ENCODE assay signal across 19 mouse cellular contexts in genomic region chr14:120342321-120342720, GRCm38 (mm10).
DNase-seq lines count a peak whose midpoint lies in the region; ATAC-seq and TF ChIP-seq lines count a peak whose summit lies in the region.
"Had no signal": no experiment of that assay in that cellular context is flagged by ENCODE, and none has a peak within 500 bp of the region (broad histone marks: within the 10 kb centered on the region; RNA-seq: fewer than 3 reads in every experiment).

No protein-coding gene starts in this region.

- no peak overlapping the region for H3K4me3 ChIP-seq in heart, adult 2 months
- no peak overlapping the region for H3K4me3 ChIP-seq in heart, embryonic 12.5 days
- no peak overlapping the region for H3K4me3 ChIP-seq in intestine, embryonic 15.5 days (replicated peaks)
- no peak overlapping the region for H3K4me3 ChIP-seq in stomach, embryonic 15.5 days (replicated peaks)
- H3K4me3 ChIP-seq in forebrain, embryonic 14.5 days (ENCODE audit: low read depth, low read length), result no peak overlapping the region
- H3K4me3 ChIP-seq: embryonic facial prominence, embryonic 13.5 days; forebrain, embryonic 10.5 days; midbrain, embryonic 15.5 days had no signal

- H3K36me3 ChIP-seq in heart, adult 2 months (ENCODE audit: control insufficient read depth, insufficient read depth, low read length), result peaks cover 32% of the 10 kb centered on the region
- H3K36me3 ChIP-seq in heart, embryonic 12.5 days, result peaks cover 30% of the 10 kb centered on the region
- H3K36me3 ChIP-seq in intestine, embryonic 15.5 days, result peaks cover 9% of the 10 kb centered on the region; the same call in 1 of the 2 replicates
- peaks cover 2% of the 10 kb centered on the region; the same call in 1 of the 2 replicates for H3K36me3 ChIP-seq in stomach, embryonic 15.5 days
- H3K36me3 ChIP-seq in forebrain, embryonic 14.5 days (ENCODE audit: control insufficient read depth, insufficient read depth, low read length), result no peaks in the 10 kb centered on the region
- H3K36me3 ChIP-seq: midbrain, embryonic 15.5 days had no signal

- no peak for DNase-seq in heart, adult 2 months
- peak; percentile 78 for DNase-seq in MN1 (ENCODE audit: low spot score)
- no peak for DNase-seq in forebrain, embryonic 14.5 days (ENCODE audit: low spot score)
- no peak for DNase-seq in ovary, postnatal 14 days (ENCODE audit: low spot score)
- DNase-seq: adrenal gland, adult 2 months; cerebellum, adult 9-10 months; heart, postnatal 4 days; kidney, adult 8-10 months; kidney, postnatal 25 days; liver; right cerebral cortex, postnatal 25 days; thymus, postnatal 25 days had no signal

- no peak for TF ChIP-seq EP300 in heart, adult 2 months (IDR thresholded peaks at IDR 0.05; ENCODE audit: insufficient read depth, low read depth, low read length)

- TF ChIP-seq POLR2A in heart, adult 2 months (IDR thresholded peaks at IDR 0.05; ENCODE audit: insufficient read depth, low read depth, low read length), result no peak

- peak overlapping the region; percentile 40; the same call in 1 of the 2 replicates for H3K27ac ChIP-seq in heart, adult 2 months
- H3K27ac ChIP-seq in heart, embryonic 12.5 days (ENCODE audit: poor library complexity, severe bottlenecking), result no peak overlapping the region
- H3K27ac ChIP-seq in intestine, embryonic 15.5 days, result 0 out of 2 replicates have a peak overlapping the region, but pooled peaks have one; percentile 1
- H3K27ac ChIP-seq in stomach, embryonic 15.5 days, result no peak overlapping the region
- H3K27ac ChIP-seq in forebrain, embryonic 14.5 days (ENCODE audit: low read depth, low read length), result no peak overlapping the region
- H3K27ac ChIP-seq: embryonic facial prominence, embryonic 13.5 days; forebrain, embryonic 10.5 days; hindbrain, postnatal 0 days; midbrain, embryonic 15.5 days had no signal

- H3K9ac ChIP-seq in heart, adult 2 months (ENCODE audit: low read depth, low read length), result no peak overlapping the region
- H3K9ac ChIP-seq in heart, embryonic 12.5 days, result no peak overlapping the region
- H3K9ac ChIP-seq in intestine, embryonic 15.5 days, result no peak overlapping the region
- no peak overlapping the region for H3K9ac ChIP-seq in stomach, embryonic 15.5 days
- no peak overlapping the region for H3K9ac ChIP-seq in forebrain, embryonic 14.5 days (ENCODE audit: low read length)
- H3K9ac ChIP-seq: embryonic facial prominence, embryonic 13.5 days; midbrain, embryonic 15.5 days had no signal

- ATAC-seq in heart, embryonic 12.5 days (ENCODE audit: insufficient number of reproducible peaks, low FRiP score), result no peak
- ATAC-seq in intestine, embryonic 15.5 days, result peak; percentile 29
- ATAC-seq in stomach, embryonic 15.5 days (ENCODE audit: insufficient read depth, low FRiP score, low read depth), result peak; percentile 15; the same call in 1 of the 2 replicates
- no peak for ATAC-seq in forebrain, embryonic 14.5 days
- ATAC-seq: hindbrain, postnatal 0 days; midbrain, embryonic 15.5 days had no signal

- peaks cover 9% of the 10 kb centered on the region for H3K79me2 ChIP-seq in heart, adult 2 months (replicated peaks; ENCODE audit: control insufficient read depth, insufficient read depth, low read length)

- intact Hi-C loops in heart, adult 2 months (cut with DNase I), result no loop called here

- H3K9me3 ChIP-seq in heart, embryonic 12.5 days (replicated peaks), result peaks cover 8% of the 10 kb centered on the region; the same call in 1 of the 2 replicates
- H3K9me3 ChIP-seq in intestine, embryonic 15.5 days, result no peaks in the 10 kb centered on the region
- no peaks in the 10 kb centered on the region for H3K9me3 ChIP-seq in stomach, embryonic 15.5 days
- no peaks in the 10 kb centered on the region; the same call in 1 of the 2 replicates for H3K9me3 ChIP-seq in forebrain, embryonic 14.5 days (replicated peaks; ENCODE audit: control insufficient read depth, low read length)
- H3K9me3 ChIP-seq: midbrain, embryonic 15.5 days had no signal

- H3K4me1 ChIP-seq in heart, adult 2 months (ENCODE audit: control insufficient read depth, insufficient read depth, low read length), result peaks cover 18% of the 10 kb centered on the region
- peaks cover 29% of the 10 kb centered on the region for H3K4me1 ChIP-seq in heart, embryonic 12.5 days (replicated peaks)
- H3K4me1 ChIP-seq in intestine, embryonic 15.5 days (replicated peaks), result peaks cover 17% of the 10 kb centered on the region
- H3K4me1 ChIP-seq in stomach, embryonic 15.5 days, result no peaks in the 10 kb centered on the region
- peaks cover 6% of the 10 kb centered on the region; the same call in 1 of the 2 replicates for H3K4me1 ChIP-seq in forebrain, embryonic 14.5 days (ENCODE audit: control insufficient read depth, insufficient read depth, low read length)

- 81% methylated on average over 7 of the region's 7 CpGs for WGBS in heart, adult 2 months
- WGBS in heart, embryonic 12.5 days, result 77% methylated on average over 7 of the region's 7 CpGs
- 52% methylated on average over 7 of the region's 7 CpGs for WGBS in intestine, embryonic 15.5 days
- 50% methylated on average over 7 of the region's 7 CpGs for WGBS in stomach, embryonic 15.5 days
- WGBS in forebrain, embryonic 14.5 days, result 92% methylated on average over 7 of the region's 7 CpGs

- no peaks in the 10 kb centered on the region for H3K27me3 ChIP-seq in heart, adult 2 months (ENCODE audit: control insufficient read depth, insufficient read depth, low read length)
- H3K27me3 ChIP-seq in heart, embryonic 12.5 days (replicated peaks), result no peaks in the 10 kb centered on the region
- H3K27me3 ChIP-seq in intestine, embryonic 15.5 days (replicated peaks), result no peaks in the 10 kb centered on the region
- H3K27me3 ChIP-seq in stomach, embryonic 15.5 days (replicated peaks), result no peaks in the 10 kb centered on the region
- no peaks in the 10 kb centered on the region for H3K27me3 ChIP-seq in forebrain, embryonic 14.5 days (replicated peaks; ENCODE audit: control insufficient read depth, insufficient read depth, low read length)
- H3K27me3 ChIP-seq: embryonic facial prominence, embryonic 13.5 days; midbrain, embryonic 15.5 days had no signal

- TF ChIP-seq CTCF in heart, adult 2 months (IDR thresholded peaks at IDR 0.05), result no peak

- no peak overlapping the region for H3K4me2 ChIP-seq in heart, embryonic 12.5 days
- H3K4me2 ChIP-seq in intestine, embryonic 15.5 days (replicated peaks), result no peak overlapping the region
- no peak overlapping the region for H3K4me2 ChIP-seq in stomach, embryonic 15.5 days
- no peak overlapping the region for H3K4me2 ChIP-seq in forebrain, embryonic 14.5 days (ENCODE audit: low read length)
- H3K4me2 ChIP-seq: embryonic facial prominence, embryonic 13.5 days; midbrain, embryonic 15.5 days had no signal

Comparison
In these comparisons a context has a peak if more than half of its experiments do, and no peak if none do; other contexts are left out.
1. H3K27ac ChIP-seq: peak in heart, adult 2 months (single experiment) and intestine, embryonic 15.5 days (single experiment); none in heart, embryonic 12.5 days (single experiment), stomach, embryonic 15.5 days (single experiment) and forebrain, embryonic 14.5 days (single experiment).
2. ATAC-seq: peak in intestine, embryonic 15.5 days (single experiment) and stomach, embryonic 15.5 days (single experiment); none in heart, embryonic 12.5 days (single experiment) and forebrain, embryonic 14.5 days (single experiment).